Mouse (Mus musculus): ENCODE measurements at regions not wholly inside any gene's neighbourhood (a gene's known extent, or its start where the extent isn't known, plus 50 kb on each side); places are given as distances from the start of the nearest gene placed in this dataset.
A peak's percentile ranks its signal among the peaks of the same experiment; 100 is the strongest.

DNA sequence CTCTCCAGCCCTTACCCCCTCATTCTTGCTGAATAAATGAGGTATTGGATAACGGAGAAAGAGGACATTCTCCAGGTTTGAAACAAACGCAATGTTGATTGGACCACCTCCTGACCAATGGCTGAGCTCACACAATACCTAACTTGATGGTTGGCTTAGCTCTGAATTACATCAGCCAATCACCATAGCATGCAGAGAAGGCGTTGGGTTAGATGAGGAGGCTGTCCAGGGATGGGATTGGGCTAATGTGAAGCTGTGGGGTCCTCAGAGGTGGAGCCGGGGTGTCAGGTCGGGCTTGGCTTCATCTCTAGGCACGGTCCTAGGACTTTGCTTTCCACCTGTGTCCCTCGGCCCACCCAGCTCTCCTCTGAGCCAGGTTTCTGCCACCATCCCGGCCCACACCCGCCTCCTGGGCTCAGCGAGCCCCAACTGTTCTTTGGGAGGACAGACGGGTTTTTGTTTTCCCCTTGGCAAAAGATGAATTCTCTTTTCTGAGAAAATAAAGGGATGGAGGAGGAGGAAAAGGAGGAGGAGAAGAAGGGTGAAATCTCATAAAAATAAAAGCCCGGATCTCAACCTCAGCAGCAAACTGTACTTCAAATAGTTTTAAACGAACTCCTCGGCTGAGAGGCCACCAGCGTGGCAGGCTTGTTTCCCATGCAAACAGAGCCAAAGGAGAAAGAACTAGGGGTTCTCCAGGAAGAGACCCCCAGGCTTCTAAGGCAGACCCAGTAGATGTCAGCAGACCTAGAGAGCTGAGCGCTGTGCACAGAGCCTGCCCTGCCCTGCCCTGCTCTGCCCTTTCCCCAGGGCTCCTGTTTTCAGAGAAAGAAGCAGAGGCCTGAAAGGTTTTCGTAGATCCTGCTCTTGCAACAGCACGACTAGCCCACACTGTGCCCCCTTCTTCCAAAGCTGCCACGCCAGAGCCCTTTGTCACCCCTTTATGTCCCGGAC, 78.2 kb downstream of the Tfap2c start:
- no peak overlapping the region for H3K4me3 ChIP-seq (ENCODE audit: insufficient read depth, poor library complexity, severe bottlenecking)
- H3K79me2 ChIP-seq (ENCODE audit: control insufficient read depth, insufficient read depth), result no peaks in the 10 kb centered on the region
- no peaks in the 10 kb centered on the region for H3K79me3 ChIP-seq (ENCODE audit: low read depth)
- H3K36me3 ChIP-seq (ENCODE audit: control insufficient read depth, insufficient read depth), result no peaks in the 10 kb centered on the region
- no peaks in the 10 kb centered on the region for H3K27me3 ChIP-seq (ENCODE audit: control insufficient read depth, insufficient read depth, insufficient read length)
- no peak for TF ChIP-seq CEBPB (IDR thresholded peaks at IDR 0.05; ENCODE audit: low read depth)
- no peak for TF ChIP-seq MYOD1 (IDR thresholded peaks at IDR 0.05; ENCODE audit: control insufficient read depth, insufficient read length, low read depth)
- no peak for TF ChIP-seq MAX (IDR thresholded peaks at IDR 0.05)
- no peak for TF ChIP-seq CTCF (IDR thresholded peaks at IDR 0.05; ENCODE audit: control insufficient read depth, insufficient read depth, insufficient read length)
- no peak for TF ChIP-seq USF1 (IDR thresholded peaks at IDR 0.05; ENCODE audit: low read depth)
- no peak for TF ChIP-seq FOSL1 (IDR thresholded peaks at IDR 0.05; ENCODE audit: insufficient read depth, low read length, poor library complexity, severe bottlenecking)
- TF ChIP-seq MYOG (IDR thresholded peaks at IDR 0.05; ENCODE audit: control insufficient read depth, extremely low read depth, insufficient read length), result no peak
- H3ac ChIP-seq (ENCODE audit: control insufficient read depth, insufficient read length, low read depth), result no peak overlapping the region

DNA sequence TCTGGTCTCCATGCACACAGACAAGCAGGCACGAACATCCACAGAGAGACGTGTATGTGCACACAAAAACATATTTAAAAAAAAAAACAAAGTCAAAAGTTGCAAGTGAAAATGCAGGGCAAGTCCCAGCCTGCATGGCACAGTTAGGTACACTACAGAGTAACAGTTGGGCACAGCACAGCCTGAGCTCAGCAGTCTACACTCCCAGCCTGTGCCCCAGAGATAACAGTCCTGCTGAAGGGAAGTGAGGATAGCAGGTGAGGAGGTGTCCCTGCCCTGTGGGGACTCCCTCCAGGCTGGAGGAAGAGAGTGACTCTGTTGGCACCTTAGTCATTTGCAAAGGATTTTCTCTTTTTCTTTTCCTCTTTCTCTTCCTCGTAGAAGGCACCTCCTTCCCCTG, 80.9 kb downstream of the Tfap2c start:
- Histone ChIP-seq H3K36me3 (ENCODE audit: control insufficient read depth, insufficient read depth) (no peaks in the 10 kb centered on the region), H3K79me3 (ENCODE audit: low read depth) (no peaks in the 10 kb centered on the region), H3K79me2 (ENCODE audit: control insufficient read depth, insufficient read depth) (no peaks in the 10 kb centered on the region), H3K4me3 (ENCODE audit: insufficient read depth, poor library complexity, severe bottlenecking) (no peak overlapping the region), H3K27me3 (ENCODE audit: control insufficient read depth, insufficient read depth, insufficient read length) (no peaks in the 10 kb centered on the region), H3ac (ENCODE audit: control insufficient read depth, insufficient read length, low read depth) (no peak overlapping the region)
- no peak for TF ChIP-seq USF1 (IDR thresholded peaks at IDR 0.05; ENCODE audit: low read depth)
- no peak for TF ChIP-seq FOSL1 (IDR thresholded peaks at IDR 0.05; ENCODE audit: insufficient read depth, low read length, poor library complexity, severe bottlenecking)
- TF ChIP-seq MAX (IDR thresholded peaks at IDR 0.05), result no peak
- TF ChIP-seq MYOD1 (IDR thresholded peaks at IDR 0.05; ENCODE audit: control insufficient read depth, insufficient read length, low read depth), result no peak
- TF ChIP-seq MYOG (IDR thresholded peaks at IDR 0.05; ENCODE audit: control insufficient read depth, extremely low read depth, insufficient read length), result no peak

DNA sequence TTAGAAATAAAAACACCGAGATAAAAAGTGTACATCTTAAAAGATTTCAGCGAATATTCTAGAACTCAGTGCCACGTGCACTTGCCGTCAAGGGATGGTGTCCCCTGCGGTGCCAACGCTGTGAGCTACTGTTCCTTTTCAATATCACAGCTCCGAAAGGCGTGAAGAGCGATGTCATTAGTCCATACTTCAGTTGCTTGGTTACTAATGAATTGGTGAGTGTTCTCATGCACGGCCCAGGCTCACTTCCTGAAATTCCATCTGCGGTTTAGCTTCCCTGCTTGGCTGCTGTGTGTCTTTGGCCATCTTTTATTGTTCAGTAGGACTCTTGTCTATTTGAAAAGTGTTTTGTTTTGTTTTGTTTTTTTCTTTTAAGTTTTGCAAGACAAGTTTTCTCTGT, 93.2 kb downstream of the Tfap2c start:
- Histone ChIP-seq H3K36me3 (ENCODE audit: control insufficient read depth, insufficient read depth) (no peaks in the 10 kb centered on the region), H3ac (ENCODE audit: control insufficient read depth, insufficient read length, low read depth) (no peak overlapping the region), H3K27me3 (ENCODE audit: control insufficient read depth, insufficient read depth, insufficient read length) (no peaks in the 10 kb centered on the region), H3K79me2 (ENCODE audit: control insufficient read depth, insufficient read depth) (no peaks in the 10 kb centered on the region), H3K79me3 (ENCODE audit: low read depth) (no peaks in the 10 kb centered on the region), H3K4me3 (ENCODE audit: insufficient read depth, poor library complexity, severe bottlenecking) (no peak overlapping the region)
- TF ChIP-seq CEBPB (IDR thresholded peaks at IDR 0.05; ENCODE audit: low read depth), result no peak
- TF ChIP-seq FOSL1 (IDR thresholded peaks at IDR 0.05; ENCODE audit: insufficient read depth, low read length, poor library complexity, severe bottlenecking), result no peak
- TF ChIP-seq MYOD1 (IDR thresholded peaks at IDR 0.05; ENCODE audit: control insufficient read depth, insufficient read length, low read depth), result no peak
- TF ChIP-seq MAX (IDR thresholded peaks at IDR 0.05), result no peak
- no peak for TF ChIP-seq USF1 (IDR thresholded peaks at IDR 0.05; ENCODE audit: low read depth)
- TF ChIP-seq MYOG (IDR thresholded peaks at IDR 0.05; ENCODE audit: control insufficient read depth, extremely low read depth, insufficient read length), result no peak
- no peak for TF ChIP-seq CTCF (IDR thresholded peaks at IDR 0.05; ENCODE audit: control insufficient read depth, insufficient read depth, insufficient read length)

DNA sequence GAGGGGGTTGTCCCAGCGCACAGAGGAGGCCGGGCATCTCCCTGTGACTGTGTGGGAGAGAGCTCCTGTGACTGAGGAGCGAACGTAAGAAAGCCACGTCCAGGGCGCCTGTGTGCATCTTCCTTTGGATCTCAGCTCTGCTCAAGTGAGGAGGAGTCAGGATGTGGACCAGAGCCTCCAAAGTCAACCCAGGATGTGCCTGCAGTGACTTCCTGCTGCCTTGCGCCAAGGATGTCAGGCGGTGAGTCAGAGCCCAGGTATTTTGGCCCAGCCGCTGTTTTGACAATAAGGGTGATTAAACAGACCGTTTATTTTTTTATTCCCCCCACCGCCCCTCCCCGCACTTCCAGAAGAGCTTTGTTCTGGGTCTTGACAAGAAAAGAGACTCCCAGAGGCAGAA, 94.5 kb downstream of the Tfap2c start:
- H3K79me2 ChIP-seq (ENCODE audit: control insufficient read depth, insufficient read depth), result no peaks in the 10 kb centered on the region
- peak overlapping the region; percentile 5 for H3ac ChIP-seq (ENCODE audit: control insufficient read depth, insufficient read length, low read depth)
- H3K4me3 ChIP-seq (ENCODE audit: insufficient read depth, poor library complexity, severe bottlenecking), result no peak overlapping the region
- TF ChIP-seq CEBPB (IDR thresholded peaks at IDR 0.05; ENCODE audit: low read depth), result no peak
- no peak for TF ChIP-seq CTCF (IDR thresholded peaks at IDR 0.05; ENCODE audit: control insufficient read depth, insufficient read depth, insufficient read length)
- TF ChIP-seq FOSL1 (IDR thresholded peaks at IDR 0.05; ENCODE audit: insufficient read depth, low read length, poor library complexity, severe bottlenecking), result peak; percentile 50
- peak; percentile 27 for TF ChIP-seq MAX (IDR thresholded peaks at IDR 0.05)
- TF ChIP-seq USF1 (IDR thresholded peaks at IDR 0.05; ENCODE audit: low read depth), result no peak
- no peaks in the 10 kb centered on the region for H3K36me3 ChIP-seq (ENCODE audit: control insufficient read depth, insufficient read depth)
- no peaks in the 10 kb centered on the region for H3K79me3 ChIP-seq (ENCODE audit: low read depth)
- H3K27me3 ChIP-seq (ENCODE audit: control insufficient read depth, insufficient read depth, insufficient read length), result no peaks in the 10 kb centered on the region

DNA sequence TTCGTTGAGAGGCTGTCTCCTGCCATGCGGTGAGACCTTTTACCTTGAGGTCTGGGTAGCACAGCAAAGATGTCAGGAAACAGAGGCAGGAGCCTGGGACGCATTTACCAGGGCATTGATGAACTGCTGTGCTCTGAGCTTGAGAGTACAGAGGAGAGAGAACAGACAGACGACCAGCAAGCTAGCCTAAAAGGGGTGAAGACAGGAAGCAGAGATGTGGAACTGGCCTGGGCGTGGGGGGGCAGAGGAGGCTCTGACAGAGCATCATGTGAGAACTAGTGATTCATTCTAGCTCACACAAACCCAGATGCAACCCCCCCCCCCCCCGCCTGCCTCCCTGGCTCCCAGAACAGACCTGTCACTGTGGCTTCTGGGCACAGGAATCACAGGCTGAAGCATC, 95.1 kb downstream of the Tfap2c start:
- H3ac ChIP-seq (ENCODE audit: control insufficient read depth, insufficient read length, low read depth), result peak overlapping the region; percentile 65
- no peaks in the 10 kb centered on the region for H3K79me3 ChIP-seq (ENCODE audit: low read depth)
- no peaks in the 10 kb centered on the region for H3K27me3 ChIP-seq (ENCODE audit: control insufficient read depth, insufficient read depth, insufficient read length)
- H3K36me3 ChIP-seq (ENCODE audit: control insufficient read depth, insufficient read depth), result no peaks in the 10 kb centered on the region
- TF ChIP-seq USF1 (IDR thresholded peaks at IDR 0.05; ENCODE audit: low read depth) (no peak), FOSL1 (IDR thresholded peaks at IDR 0.05; ENCODE audit: insufficient read depth, low read length, poor library complexity, severe bottlenecking) (no peak)
- H3K79me2 ChIP-seq (ENCODE audit: control insufficient read depth, insufficient read depth), result no peaks in the 10 kb centered on the region
- H3K4me3 ChIP-seq (ENCODE audit: insufficient read depth, poor library complexity, severe bottlenecking), result no peak overlapping the region

DNA sequence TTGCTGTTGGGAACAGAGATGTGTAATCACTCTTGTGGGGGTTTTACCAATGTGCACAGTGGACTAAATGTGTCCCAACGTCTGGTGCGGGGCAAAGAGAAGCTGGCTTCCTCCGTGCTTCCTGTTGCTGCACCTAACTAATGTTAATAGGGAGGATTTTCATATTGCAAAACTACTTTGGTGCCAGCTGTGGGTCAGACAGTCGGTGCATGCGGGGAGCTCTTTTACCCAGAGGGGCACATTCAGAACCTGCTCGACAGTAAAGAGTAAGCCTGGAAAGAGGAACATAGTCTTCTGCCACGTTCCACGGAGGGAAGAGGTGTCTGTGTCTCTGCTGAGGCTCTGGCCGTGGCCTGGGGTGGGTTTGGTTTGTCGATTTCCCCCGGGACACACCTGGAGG, 98.7 kb downstream of the Tfap2c start:
- Histone ChIP-seq H3K27me3 (ENCODE audit: control insufficient read depth, insufficient read depth, insufficient read length) (no peaks in the 10 kb centered on the region), H3K79me3 (ENCODE audit: low read depth) (no peaks in the 10 kb centered on the region), H3ac (ENCODE audit: control insufficient read depth, insufficient read length, low read depth) (no peak overlapping the region), H3K36me3 (ENCODE audit: control insufficient read depth, insufficient read depth) (no peaks in the 10 kb centered on the region), H3K79me2 (ENCODE audit: control insufficient read depth, insufficient read depth) (no peaks in the 10 kb centered on the region), H3K4me3 (ENCODE audit: insufficient read depth, poor library complexity, severe bottlenecking) (no peak overlapping the region)
- TF ChIP-seq USF1 (IDR thresholded peaks at IDR 0.05; ENCODE audit: low read depth) (no peak), MAX (IDR thresholded peaks at IDR 0.05) (no peak), MYOG (IDR thresholded peaks at IDR 0.05; ENCODE audit: control insufficient read depth, extremely low read depth, insufficient read length) (no peak), CTCF (IDR thresholded peaks at IDR 0.05; ENCODE audit: control insufficient read depth, insufficient read depth, insufficient read length) (no peak), FOSL1 (IDR thresholded peaks at IDR 0.05; ENCODE audit: insufficient read depth, low read length, poor library complexity, severe bottlenecking) (no peak), MYOD1 (IDR thresholded peaks at IDR 0.05; ENCODE audit: control insufficient read depth, insufficient read length, low read depth) (no peak), CEBPB (IDR thresholded peaks at IDR 0.05; ENCODE audit: low read depth) (no peak)

All from C2C12 (cell line).